Mouse (Mus musculus): ENCODE measurements around the gene Slc38a6. TPM values are rescaled to one million over a fixed set of nuclear protein-coding genes. Genes with fewer than 3 reads are reported as not detected.

Slc38a6 gene
- 4.7 and 5.7 TPM in 2 replicates for polyA plus RNA-seq (2021; fragmentation: Nextera tagmentation)
- long read RNA-seq, experiment 1, partial matches to known transcripts: 7 of 12 reads
- long read RNA-seq, experiment 1, other reads (novel, unspliced or antisense): 3 of 12 reads
- long read RNA-seq, experiment 2, partial matches to known transcripts: 0 of 2 reads
- long read RNA-seq, experiment 2, other reads (novel, unspliced or antisense): 2 of 2 reads

GRCm38 (mm10) chr12:73286287-73287092, at the start of gene Slc38a6, which contains the start of gene Trmt5:
TSS of gene Slc38a6 (plus strand) at chr12:73286779.
TSS of gene Trmt5 (minus strand) at chr12:73286710.

Other genes with a start within 250 kb of the Slc38a6 start
- gene Six1, start 232.9 kb upstream of the Slc38a6 start, polyA plus RNA-seq (2021; fragmentation: Nextera tagmentation): 0.10 and 0.20 TPM in 2 replicates
- 0.29 and 0.33 TPM in 2 replicates for gene Six4, start 173.3 kb upstream of the Slc38a6 start, polyA plus RNA-seq (2021; fragmentation: Nextera tagmentation)
- gene Mnat1, start 163.1 kb upstream of the Slc38a6 start, polyA plus RNA-seq (2021; fragmentation: Nextera tagmentation): 12.7 and 15.5 TPM in 2 replicates
- 7.6 and 9.3 TPM in 2 replicates for gene Trmt5, start 69 bp upstream of the Slc38a6 start, polyA plus RNA-seq (2021; fragmentation: Nextera tagmentation)